ENCODE assay signal across 18 mouse cellular contexts in genomic region chr5:76308206-76308605, GRCm38 (mm10). TPM values are rescaled to one million over a fixed set of nuclear protein-coding genes. Genes with fewer than 3 reads are reported as not detected.
"Had no signal": no experiment of that assay in that cellular context is flagged by ENCODE, and none has a peak within 500 bp of the region (broad histone marks: within the 10 kb centered on the region; RNA-seq: fewer than 3 reads in every experiment).

No protein-coding gene starts in this region.

- DNase-seq: retina, postnatal 1 day; right cerebral cortex, adult 18-20 months; right cerebral cortex, postnatal 14 days; right cerebral cortex, postnatal 25 days; right cerebral cortex, postnatal 4 days; spleen, adult 18-20 months; thymus, adult 18-20 months; thymus, adult 2 months; thymus, postnatal 14 days; thymus, postnatal 25 days; thymus, postnatal 36 days; thymus, postnatal 4 days had no signal

- H3K4me3 ChIP-seq: neural tube, embryonic 12.5 days; neural tube, embryonic 13.5 days; neural tube, embryonic 15.5 days; stomach, embryonic 15.5 days had no signal

- H3K27ac ChIP-seq: neural tube, embryonic 12.5 days; neural tube, embryonic 13.5 days; neural tube, embryonic 15.5 days; stomach, embryonic 15.5 days; stomach, postnatal 0 days had no signal

RNA-seq across cellular contexts. Expression of gene Nmu, which starts 55.4 kb away (rescaled TPM):
- total RNA-seq: neutrophil, adult 5-6 weeks had no signal
